Mouse (Mus musculus) liver, embryonic 11.5 days (tissue): ENCODE results near the gene Sh2d2a. TPM values are rescaled to one million over a fixed set of nuclear protein-coding genes. Genes with fewer than 3 reads are reported as not detected.
"Not testable (repeated sequence)": the region's sequence is repeated elsewhere in the genome, so short reads cannot be mapped to it uniquely, and the experiment has no call there.

Experiments used
- ATAC-seq: fragments of 200-750 bp; cut with Nextera tagmentation; replicated peaks from 2 replicates; pipeline ENCODE4 v1.8.0; 2017; ENCODE audit warnings: moderate number of reproducible peaks, mild to moderate bottlenecking, moderate TSS enrichment, moderate library complexity; ENCODE audit not compliant: low FRiP score
- DNase-seq: peaks from one replicate; pipeline ENCODE4 v3.0.0-alpha.2; 2017; ENCODE audit warnings: low spot score
- H3K27ac ChIP-seq: fragments of 300-500 bp; sonication (generic); 2 replicates; pipeline ENCODE4 v1.5.1; 2014; ENCODE audit warnings: mild to moderate bottlenecking, low read depth, low read length, control low read depth
- H3K27me3 ChIP-seq: fragments of 300-500 bp; sonication (generic); replicated peaks from 2 replicates; pipeline ENCODE4 v1.6.1; 2014; ENCODE audit warnings: low read length, mixed read lengths; ENCODE audit not compliant: control insufficient read depth, insufficient read depth
- H3K36me3 ChIP-seq: fragments of 300-500 bp; sonication (generic); 2 replicates; pipeline ENCODE4 v1.6.1; 2014; ENCODE audit warnings: mild to moderate bottlenecking, low read length, moderate library complexity, mixed read lengths; ENCODE audit not compliant: control insufficient read depth, insufficient read depth
- H3K4me1 ChIP-seq: fragments of 300-500 bp; sonication (generic); replicated peaks from 2 replicates; pipeline ENCODE4 v1.6.1; 2014; ENCODE audit warnings: low read length, mixed read lengths; ENCODE audit not compliant: control insufficient read depth, insufficient read depth
- H3K4me2 ChIP-seq: fragments of 300-500 bp; sonication (generic); 2 replicates; pipeline ENCODE4 v1.6.1; 2014; ENCODE audit warnings: mild to moderate bottlenecking, control low read depth, moderate library complexity
- H3K4me3 ChIP-seq: fragments of 300-500 bp; sonication (generic); 2 replicates; pipeline ENCODE4 v1.5.1; 2014; ENCODE audit warnings: low read depth, low read length, control low read depth
- H3K9ac ChIP-seq: fragments of 300-500 bp; sonication (generic); 2 replicates; pipeline ENCODE4 v1.6.1; 2014; ENCODE audit warnings: low read depth, low read length, control low read depth
- H3K9me3 ChIP-seq: fragments of 300-500 bp; sonication (generic); 2 replicates; pipeline ENCODE4 v1.6.1; 2016; ENCODE audit warnings: low read length, inconsistent platforms, mixed read lengths; ENCODE audit not compliant: control insufficient read depth
- WGBS: fragments of 180-500 bp; shearing (Covaris S2); extraction: QIAGEN DNeasy Blood & Tissue Kit; methylation state at CpG from one replicate; pipeline ENCODE4 v1.1.7; 2014; 5-methylcytosine and 5-hydroxymethylcytosine counted together
- polyA plus RNA-seq: library from polyadenylated mRNA; unstranded; fragments of >200 nt; fragmentation: Nextera tagmentation; extraction: Ambion mirVana; gene quantifications from 2 replicates; pipeline ENCODE4 v1.2.1, GENCODE M21; 2014

Gene Sh2d2a
- polyA plus RNA-seq, 1 experiment from 2014 or later, result 0.15 TPM

GRCm38 (mm10) chr3:87844981-87845380 lies 1.6 kb upstream of the Sh2d2a start:
- Histone ChIP-seq H3K9ac (no peak overlapping the region), H3K4me2 (no peak overlapping the region), H3K27ac (no peak overlapping the region), H3K4me1 (no peaks in the 10 kb centered on the region; the same call in 1 of the 2 replicates), H3K4me3 (no peak overlapping the region), H3K27me3 (no peaks in the 10 kb centered on the region; the same call in 1 of the 2 replicates), H3K36me3 (no peaks in the 10 kb centered on the region), H3K9me3 (no peaks in the 10 kb centered on the region)
- ATAC-seq (no peak), DNase-seq (no peak)
- WGBS, result 79% methylated on average over 4 of the region's 4 CpGs

GRCm38 (mm10) chr3:87846186-87846585 lies 369 bp upstream of the Sh2d2a start:
- Histone ChIP-seq H3K4me2 (no peak overlapping the region), H3K27ac (no peak overlapping the region), H3K4me1 (no peaks in the 10 kb centered on the region; the same call in 1 of the 2 replicates), H3K9me3 (no peaks in the 10 kb centered on the region), H3K36me3 (no peaks in the 10 kb centered on the region), H3K27me3 (no peaks in the 10 kb centered on the region), H3K4me3 (no peak overlapping the region), H3K9ac (no peak overlapping the region)
- DNase-seq, result no peak
- no peak for ATAC-seq
- WGBS, result 54% methylated on average over 4 of the region's 4 CpGs

GRCm38 (mm10) chr3:87847680-87848079 lies 1.1 kb downstream of the Sh2d2a start:
- no peaks in the 10 kb centered on the region for H3K9me3 ChIP-seq
- no peak overlapping the region for H3K27ac ChIP-seq
- H3K4me3 ChIP-seq, result no peak overlapping the region
- no peaks in the 10 kb centered on the region for H3K36me3 ChIP-seq
- ATAC-seq (no peak), DNase-seq (no peak)
- H3K27me3 ChIP-seq, result no peaks in the 10 kb centered on the region
- H3K4me2 ChIP-seq, result no peak overlapping the region
- H3K4me1 ChIP-seq, result no peaks in the 10 kb centered on the region; the same call in 1 of the 2 replicates
- H3K9ac ChIP-seq, result no peak overlapping the region
- 57% methylated on average over 5 of the region's 5 CpGs for WGBS

- no peaks in the 10 kb centered on the region; the same call in 1 of the 2 replicates for H3K4me1 ChIP-seq
- ATAC-seq (no peak), DNase-seq (no peak)
- no peaks in the 10 kb centered on the region for H3K9me3 ChIP-seq
- 68% methylated on average over 14 of the region's 14 CpGs for WGBS
- H3K9ac ChIP-seq, result no peak overlapping the region
- no peak overlapping the region for H3K27ac ChIP-seq
- H3K27me3 ChIP-seq, result no peaks in the 10 kb centered on the region; the same call in 1 of the 2 replicates
- no peak overlapping the region for H3K4me2 ChIP-seq
- H3K4me3 ChIP-seq, result no peak overlapping the region
- no peaks in the 10 kb centered on the region for H3K36me3 ChIP-seq
Measured at GRCm38 (mm10) chr3:87849117-87849516, 2.6 kb downstream of the Sh2d2a start.

- no peak; the same call in 1 of the 2 replicates for ATAC-seq
- Histone ChIP-seq H3K9ac (no peak overlapping the region), H3K9me3 (no peaks in the 10 kb centered on the region), H3K27me3 (no peaks in the 10 kb centered on the region; the same call in 1 of the 2 replicates), H3K4me1 (no peaks in the 10 kb centered on the region), H3K4me2 (no peak overlapping the region), H3K4me3 (no peak overlapping the region), H3K36me3 (peaks cover 24% of the 10 kb centered on the region), H3K27ac (no peak overlapping the region)
- DNase-seq, result no peak
- 56% methylated on average over 7 of the region's 7 CpGs for WGBS
Measured at GRCm38 (mm10) chr3:87854795-87855568, 8.4 kb downstream of the Sh2d2a start.

DNA sequence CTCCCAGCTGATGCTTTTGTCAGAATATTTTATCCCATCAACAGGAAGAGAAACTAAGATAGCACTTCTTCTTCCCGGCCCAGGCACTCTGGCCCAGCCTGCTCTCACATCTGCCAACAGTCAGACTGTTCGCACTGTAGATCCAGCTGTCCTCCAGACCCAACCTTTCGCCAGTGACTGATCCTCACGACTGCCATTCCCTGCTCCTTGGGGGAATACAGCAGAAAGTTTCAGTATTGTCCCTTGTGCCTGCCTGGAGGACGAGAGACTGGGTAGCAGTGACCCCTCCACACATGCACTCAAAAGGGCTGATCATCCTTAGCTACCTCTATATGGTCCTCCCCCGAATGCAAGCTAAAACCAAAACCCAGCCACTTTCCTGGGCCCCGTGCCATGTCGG lies 9.4 kb downstream of the Sh2d2a start:
- no peak for DNase-seq
- WGBS, result 84% methylated on average over 8 of the region's 8 CpGs
- no peak for ATAC-seq
- Histone ChIP-seq H3K4me1 (no peaks in the 10 kb centered on the region), H3K27ac (no peak overlapping the region), H3K4me2 (no peak overlapping the region), H3K36me3 (peaks cover 25% of the 10 kb centered on the region), H3K9me3 (no peaks in the 10 kb centered on the region), H3K27me3 (no peaks in the 10 kb centered on the region; the same call in 1 of the 2 replicates), H3K9ac (no peak overlapping the region), H3K4me3 (no peak overlapping the region)

GRCm38 (mm10) chr3:87857666-87858065 lies 11.1 kb downstream of the Sh2d2a start:
- Histone ChIP-seq H3K27me3 (no peaks in the 10 kb centered on the region; the same call in 1 of the 2 replicates), H3K4me2 (no peak overlapping the region), H3K9me3 (no peaks in the 10 kb centered on the region), H3K36me3 (peaks cover 37% of the 10 kb centered on the region), H3K27ac (no peak overlapping the region), H3K4me3 (no peak overlapping the region), H3K4me1 (no peaks in the 10 kb centered on the region), H3K9ac (no peak overlapping the region)
- WGBS, result 84% methylated on average over 8 of the region's 8 CpGs
- no peak for ATAC-seq
- DNase-seq, result no peak

- H3K4me2 ChIP-seq, result no peak overlapping the region
- no peaks in the 10 kb centered on the region for H3K9me3 ChIP-seq
- H3K36me3 ChIP-seq, result peaks cover 47% of the 10 kb centered on the region
- DNase-seq (no peak), ATAC-seq (no peak)
- 42% methylated on average over 3 of the region's 3 CpGs for whole genome bisulfite sequencing
- no peak overlapping the region for H3K4me3 ChIP-seq
- H3K4me1 ChIP-seq, result no peaks in the 10 kb centered on the region
- H3K9ac ChIP-seq, result no peak overlapping the region
- no peaks in the 10 kb centered on the region for H3K27me3 ChIP-seq
- no peak overlapping the region for H3K27ac ChIP-seq
Measured at GRCm38 (mm10) chr3:87859813-87860212, 13.3 kb downstream of the Sh2d2a start.

DNA sequence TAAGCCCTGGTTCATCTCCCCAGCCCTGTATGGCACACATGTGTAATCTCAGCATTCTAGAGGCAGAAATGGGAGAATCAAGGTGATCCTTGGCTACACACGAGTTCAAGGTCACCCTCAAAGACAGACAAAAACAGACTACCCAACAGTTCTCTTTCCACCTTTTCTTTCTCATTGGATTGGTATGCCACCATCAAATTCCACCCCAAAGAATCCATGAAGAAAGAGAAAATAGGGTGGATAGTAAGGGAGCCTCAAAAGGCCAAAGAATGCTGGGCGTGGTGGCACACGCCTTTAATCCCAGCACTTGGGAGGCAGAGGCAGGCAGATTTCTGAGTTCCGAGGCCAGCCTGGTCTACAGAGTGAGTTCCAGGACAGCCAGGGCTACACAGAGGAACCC lies 17.6 kb downstream of the Sh2d2a start:
- H3K9ac ChIP-seq, H3K4me3 ChIP-seq, H3K27ac ChIP-seq, H3K27me3 ChIP-seq, DNase-seq, H3K4me1 ChIP-seq, H3K4me2 ChIP-seq, H3K9me3 ChIP-seq, ATAC-seq: not testable (repeated sequence)
- H3K36me3 ChIP-seq, result peaks cover 52% of the 10 kb centered on the region
- 87% methylated on average over 4 of the region's 4 CpGs for WGBS
